9 mouse cellular contexts compared by ENCODE assay signal in genomic region chr4:124943022-124943421, GRCm38 (mm10). TPM values are rescaled to one million over a fixed set of nuclear protein-coding genes. Genes with fewer than 3 reads are reported as not detected.
DNase-seq lines count a peak whose midpoint lies in the region; TF ChIP-seq lines count a peak whose summit lies in the region.
"Had no signal": no experiment of that assay in that cellular context is flagged by ENCODE, and none has a peak within 500 bp of the region (broad histone marks: within the 10 kb centered on the region; RNA-seq: fewer than 3 reads in every experiment).

No protein-coding gene starts in this region.

- no peak for TF ChIP-seq POLR2A in cerebellum, adult 2 months (IDR thresholded peaks at IDR 0.05; ENCODE audit: borderline replicate concordance, insufficient read depth, low read length)
- TF ChIP-seq POLR2A in liver, adult 2 months (IDR thresholded peaks at IDR 0.05; ENCODE audit: extremely low read depth, insufficient read depth, low read length) = no peak
- TF ChIP-seq POLR2A in olfactory bulb, adult 2 months (IDR thresholded peaks at IDR 0.05; ENCODE audit: insufficient read depth, low read depth, low read length) = no peak

- peak; percentile 92 for TF ChIP-seq CTCF in cerebellum, adult 2 months (IDR thresholded peaks at IDR 0.05; ENCODE audit: borderline replicate concordance, insufficient read depth, low read depth, low read length)
- TF ChIP-seq CTCF in liver, adult 2 months (IDR thresholded peaks at IDR 0.05; ENCODE audit: low read depth, low read length) = peak; percentile 90
- TF ChIP-seq CTCF in olfactory bulb, adult 2 months (IDR thresholded peaks at IDR 0.05; ENCODE audit: insufficient read depth, low read depth, low read length) = peak; percentile 87

- no peaks in the 10 kb centered on the region; the same call in 1 of the 2 replicates for H3K4me1 ChIP-seq in cerebellum, adult 2 months (ENCODE audit: control insufficient read depth, insufficient read depth, low read length)
- H3K4me1 ChIP-seq in liver, adult 2 months (ENCODE audit: control insufficient read depth, insufficient read depth, low read length) = no peaks in the 10 kb centered on the region
- no peaks in the 10 kb centered on the region for H3K4me1 ChIP-seq in olfactory bulb, adult 2 months (ENCODE audit: control insufficient read depth, insufficient read depth, low read length)

- H3K79me2 ChIP-seq in liver, adult 2 months (ENCODE audit: control insufficient read depth, insufficient read depth, low read length) = no peaks in the 10 kb centered on the region

- no peaks in the 10 kb centered on the region for H3K27me3 ChIP-seq in cerebellum, adult 2 months (ENCODE audit: control insufficient read depth, insufficient read depth, low read length)
- no peaks in the 10 kb centered on the region for H3K27me3 ChIP-seq in liver, adult 2 months (ENCODE audit: control insufficient read depth, insufficient read depth, low read length)
- H3K27me3 ChIP-seq: hindbrain, embryonic 15.5 days had no signal

- H3K9ac ChIP-seq in liver, adult 2 months (ENCODE audit: low read depth, low read length) = no peak overlapping the region
- H3K9ac ChIP-seq: hindbrain, embryonic 15.5 days had no signal

- 5% methylated on average over 4 of the region's 4 CpGs for WGBS in cerebellum, adult 2 months
- 3% methylated on average over 4 of the region's 4 CpGs for WGBS in liver, adult 2 months
- 0% methylated on average over 4 of the region's 4 CpGs for WGBS in olfactory bulb, adult 2 months

- no peak overlapping the region for H3K27ac ChIP-seq in cerebellum, adult 2 months (ENCODE audit: insufficient read depth, low read length)
- H3K27ac ChIP-seq in liver, adult 2 months (replicated peaks; ENCODE audit: insufficient read depth, low read depth, low read length) = no peak overlapping the region
- H3K27ac ChIP-seq in olfactory bulb, adult 2 months (ENCODE audit: insufficient read depth, low read depth, low read length) = no peak overlapping the region
- H3K27ac ChIP-seq: hindbrain, embryonic 15.5 days had no signal

- peak; percentile 71 for DNase-seq in 416B (ENCODE audit: low read depth)
- peak; percentile 42 for DNase-seq in MEL-GATA-1-ER (ENCODE audit: extremely low read depth, low read depth)
- peak; percentile 45 to 76 for DNase-seq in cerebellum, adult 2 months
- DNase-seq in gastrocnemius, adult 18-20 months (ENCODE audit: low spot score) = peak; percentile 64
- peak; percentile 26 to 77 for DNase-seq in kidney, adult 8-10 months
- DNase-seq in liver, adult 2 months (ENCODE audit: extremely low read depth, low read depth, low spot score) = peak; percentile 29
- DNase-seq in thymus, postnatal 14 days = peak; percentile 82

- no peak overlapping the region for H3K4me3 ChIP-seq in cerebellum, adult 2 months (replicated peaks; ENCODE audit: insufficient read depth, low read depth, low read length)
- no peak overlapping the region for H3K4me3 ChIP-seq in liver, adult 2 months (ENCODE audit: insufficient read depth, low read depth, low read length)
- no peak overlapping the region for H3K4me3 ChIP-seq in olfactory bulb, adult 2 months (ENCODE audit: insufficient read depth, low read depth, low read length)
- H3K4me3 ChIP-seq: hindbrain, embryonic 15.5 days had no signal

- H3K36me3 ChIP-seq in liver, adult 2 months (ENCODE audit: control insufficient read depth, insufficient read depth, low read length) = peaks cover 2% of the 10 kb centered on the region; the same call in 1 of the 2 replicates

RNA-seq across cellular contexts. Expression of gene Cdca8, which starts 3.9 kb away (rescaled TPM):
- polyA plus RNA-seq in cerebellum, adult 2 months (2012; rRNA removed) = 1.2 TPM in 2 replicates
- under 1 TPM in 1 of 2 experiments, not detected in 1; 0.62 TPM for total RNA-seq in gastrocnemius, adult 18-20 months (2021)
- total RNA-seq in liver, adult 2 months (2014; rRNA removed) = 0.37 and 1.0 TPM in 2 replicates
- 0.67 and 0.91 TPM in 2 replicates for polyA plus RNA-seq in liver, adult 2 months (2012; rRNA removed)
- not detected in 2 replicates for polyA plus RNA-seq in olfactory bulb, adult 2 months (2012; ENCODE audit: insufficient read depth, insufficient read length, low replicate concordance, missing spikeins)

RNA-seq across cellular contexts. Expression of gene 9930104L06Rik, which starts 6.2 kb away (rescaled TPM):
- 24.0 TPM in 2 replicates for polyA plus RNA-seq in cerebellum, adult 2 months (2012; rRNA removed)
- 1 to 10 TPM; 6.2 to 6.5 TPM for total RNA-seq in gastrocnemius, adult 18-20 months (2021)
- total RNA-seq in liver, adult 2 months (2014; rRNA removed) = 3.4 and 4.1 TPM in 2 replicates
- polyA plus RNA-seq in liver, adult 2 months (2012; rRNA removed) = 4.7 and 9.2 TPM in 2 replicates
- not detected in 2 replicates for polyA plus RNA-seq in olfactory bulb, adult 2 months (2012; ENCODE audit: insufficient read depth, insufficient read length, low replicate concordance, missing spikeins)

RNA-seq across cellular contexts. Expression of gene Rspo1, which starts 43.2 kb away (rescaled TPM):
- 0.72 and 0.93 TPM in 2 replicates for polyA plus RNA-seq in cerebellum, adult 2 months (2012; rRNA removed)
- under 1 TPM; 0.23 to 0.59 TPM for total RNA-seq in gastrocnemius, adult 18-20 months (2021)
- total RNA-seq in liver, adult 2 months (2014; rRNA removed) = 0.09 TPM in 1 of 2 replicates, not detected in the other
- polyA plus RNA-seq in liver, adult 2 months (2012; rRNA removed) = 0.37 and 0.56 TPM in 2 replicates
- not detected in 2 replicates for polyA plus RNA-seq in olfactory bulb, adult 2 months (2012; ENCODE audit: insufficient read depth, insufficient read length, low replicate concordance, missing spikeins)

Comparison
In these comparisons a context has a peak if more than half of its experiments do, and no peak if none do; other contexts are left out.
1. DNase-seq: peak in every context shown above with its lines; median percentile 82 in thymus, postnatal 14 days; 71 in 416B; 64 in gastrocnemius, adult 18-20 months; 60 in cerebellum, adult 2 months; 52 in kidney, adult 8-10 months; 42 in MEL-GATA-1-ER; 29 in liver, adult 2 months.